Mouse (Mus musculus) gastrocnemius, adult 18-20 months (tissue): ENCODE measurements around the gene Akr1c14. TPM values are rescaled to one million over a fixed set of nuclear protein-coding genes. Genes with fewer than 3 reads are reported as not detected.
"Not testable (repeated sequence)": the region's sequence is repeated elsewhere in the genome, so short reads cannot be mapped to it uniquely, and the experiment has no call there.

Experiments used
- DNase-seq: peaks from one replicate; pipeline ENCODE4 v3.0.0; 2021; ENCODE audit warnings: low spot score
- long read RNA-seq, 2 experiments: library from polyadenylated mRNA; stranded (forward); transcript quantifications; one replicate each; pipeline ENCODE4 v2.0.0; 2021
- total RNA-seq, 2 experiments: library from RNA; stranded (reverse); gene quantifications; 2 replicates each; pipeline ENCODE4 v1.2.3; 2021

Gene Akr1c14
- 1 to 10 TPM; 2.3 to 2.6 TPM for total RNA-seq
- long read RNA-seq, experiment 1, partial matches to known transcripts: 0 of 2 reads
- long read RNA-seq, experiment 1, other reads (novel, unspliced or antisense): 0 of 2 reads
- long read RNA-seq, experiment 2, partial matches to known transcripts: 0 of 3 reads
- long read RNA-seq, experiment 2, other reads (novel, unspliced or antisense): 0 of 3 reads

DNA sequence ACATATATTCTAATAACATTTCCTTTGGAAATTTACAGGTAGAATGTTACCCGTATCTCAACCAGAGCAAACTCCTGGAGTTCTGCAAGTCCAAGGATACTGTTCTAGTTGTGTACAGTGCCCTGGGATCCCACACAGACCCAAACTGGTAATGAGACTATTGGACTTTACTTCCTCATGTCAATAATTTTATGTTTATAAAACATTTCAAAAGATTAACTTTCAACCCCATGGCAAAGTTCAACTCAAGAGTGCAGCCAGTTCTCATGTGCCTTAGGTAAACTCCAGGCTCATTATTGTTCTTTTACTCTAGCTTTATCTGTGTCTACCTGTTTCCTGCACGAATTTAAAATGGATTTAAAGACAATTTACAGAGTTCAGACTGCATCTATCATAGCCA lies at the start of gene Akr1c14:
TSS of gene Akr1c14 (plus strand) at position 293 of the 400 bp plus-strand sequence.
- DNase-seq: no peak

- DNase-seq: peak; percentile 66
These were observed 47.1 kb upstream of the Akr1c14 start for GRCm38 (mm10) chr13:4001687-4002086.

GRCm38 (mm10) chr13:4010784-4011183 lies 38.0 kb upstream of the Akr1c14 start:
- no peak for DNase-seq

GRCm38 (mm10) chr13:4013811-4014210 lies 35.0 kb upstream of the Akr1c14 start:
- DNase-seq: no peak

DNA sequence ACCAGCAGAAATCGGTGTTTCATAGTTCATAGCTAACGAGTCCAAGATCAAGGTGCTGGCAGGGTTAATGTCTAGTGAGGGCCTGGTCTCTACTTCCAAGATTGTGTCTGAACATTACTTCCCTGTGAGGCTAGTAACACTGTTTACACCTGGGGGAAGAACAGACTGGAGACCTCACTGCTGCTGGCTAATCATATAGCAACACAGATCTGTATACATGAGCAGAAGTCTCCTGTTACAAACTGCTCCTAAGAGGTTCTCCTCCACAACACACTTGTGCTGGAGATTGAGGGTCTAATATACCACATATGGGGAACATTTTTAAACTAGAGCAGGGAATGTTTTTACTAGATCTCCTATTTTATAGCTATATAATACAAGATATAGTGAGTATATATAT lies 18.9 kb upstream of the Akr1c14 start:
- no peak for DNase-seq

DNA sequence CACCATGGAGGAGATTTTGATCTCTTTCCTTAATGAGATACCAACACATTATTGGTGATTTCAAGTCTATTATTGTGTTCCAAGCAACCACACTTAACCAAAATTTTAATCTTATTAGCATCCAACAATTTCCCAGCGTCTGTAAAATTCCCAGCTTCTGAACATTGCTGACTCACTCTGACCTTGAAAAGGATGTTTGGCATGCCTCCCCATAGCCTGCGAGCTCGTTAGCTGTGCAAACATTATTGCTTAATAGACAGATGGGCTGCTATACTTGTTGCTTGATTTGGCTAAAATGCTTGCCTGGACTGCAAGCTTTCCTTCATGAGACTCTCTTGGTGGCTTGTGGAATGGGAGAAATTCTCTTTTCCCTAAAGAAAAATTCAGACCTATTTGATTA lies 16.3 kb upstream of the Akr1c14 start:
- DNase-seq: peak; percentile 50

DNA sequence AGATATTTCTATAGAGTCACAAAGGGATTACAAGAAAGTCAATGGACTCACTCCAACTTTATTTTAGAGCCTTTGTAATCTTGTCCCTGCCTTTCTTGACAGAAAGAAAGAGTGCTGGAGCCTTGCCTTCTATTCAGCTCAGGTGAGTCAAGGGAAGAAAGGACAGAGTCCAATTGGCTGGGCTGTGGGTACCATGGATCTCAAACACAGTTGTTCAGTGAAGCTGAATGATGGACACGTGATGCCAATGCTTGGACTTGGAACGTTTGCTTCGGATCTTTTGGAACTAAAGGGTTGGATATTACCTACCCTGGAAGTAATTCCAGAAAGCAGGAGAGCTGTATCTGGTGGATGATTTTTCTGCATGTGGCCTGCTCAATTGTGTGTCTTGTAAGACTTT lies 13.8 kb upstream of the Akr1c14 start:
- no peak for DNase-seq

DNA sequence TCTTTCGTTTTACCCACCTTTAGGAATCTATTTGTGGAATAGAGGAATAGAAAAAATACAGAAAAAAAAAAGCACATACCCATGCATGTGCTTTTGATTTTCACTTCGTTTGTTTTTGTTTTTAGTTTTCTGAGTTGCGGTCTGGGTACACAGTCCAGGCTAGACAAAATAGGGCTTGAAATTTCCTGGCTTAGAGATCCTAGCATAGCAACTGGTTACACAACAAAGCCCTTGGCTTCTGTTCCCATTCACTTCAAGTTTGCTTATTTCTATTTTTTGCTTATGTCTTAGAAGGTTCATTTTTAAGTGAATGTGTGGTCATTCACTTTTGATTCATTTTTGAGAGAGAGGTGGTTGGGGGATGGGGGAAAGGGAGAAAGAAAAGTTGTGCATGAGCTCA lies 2.7 kb upstream of the Akr1c14 start:
- DNase-seq: no peak

GRCm38 (mm10) chr13:4046841-4047240 lies 2.0 kb upstream of the Akr1c14 start:
- no peak for DNase-seq

- DNase-seq: no peak
These were observed 585 bp upstream of the Akr1c14 start for GRCm38 (mm10) chr13:4048226-4048625.

DNA sequence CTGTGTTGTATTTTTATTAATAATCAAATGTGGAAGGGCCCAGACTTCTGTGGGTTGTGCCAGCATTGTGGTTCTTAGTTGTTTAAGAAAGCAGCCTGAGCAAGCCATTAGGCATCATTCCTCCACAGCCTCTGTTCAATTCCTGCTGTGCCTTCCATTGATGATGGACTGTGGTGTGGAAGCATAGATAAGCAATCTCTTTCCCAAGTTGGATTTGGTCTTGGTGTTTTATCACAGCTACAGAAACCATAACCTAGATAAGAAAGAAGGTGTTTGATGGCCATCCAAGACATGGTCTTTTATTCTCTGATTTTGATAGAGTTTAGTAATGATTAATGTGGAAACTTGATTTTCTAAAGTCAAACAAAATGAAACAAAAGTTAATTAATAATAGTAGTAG lies 844 bp downstream of the Akr1c14 start:
- DNase-seq: no peak

- no peak for DNase-seq
These were observed 6.6 kb downstream of the Akr1c14 start for GRCm38 (mm10) chr13:4055450-4055849.

GRCm38 (mm10) chr13:4056211-4056610 lies 7.4 kb downstream of the Akr1c14 start:
- no peak for DNase-seq

DNA sequence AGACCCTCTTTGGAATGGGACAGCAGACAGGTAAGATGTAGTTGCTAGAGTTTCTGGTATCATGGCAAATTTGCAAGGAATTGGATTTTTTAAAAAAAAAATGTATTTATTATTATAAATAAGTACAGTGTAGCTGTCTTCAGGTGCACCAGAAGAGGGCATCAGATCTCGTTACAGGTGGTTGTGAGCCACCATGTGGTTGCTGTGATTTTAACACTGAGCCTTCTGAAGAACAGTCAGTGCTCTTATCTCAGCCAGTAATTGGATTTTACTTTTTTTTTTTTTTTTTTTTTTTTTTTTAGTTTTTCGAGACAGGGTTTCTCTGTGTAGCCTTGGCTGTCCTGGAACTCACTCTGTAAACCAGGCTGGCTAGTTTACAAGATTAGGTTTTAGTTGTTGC lies 9.4 kb downstream of the Akr1c14 start:
- not testable (repeated sequence) for DNase-seq

DNA sequence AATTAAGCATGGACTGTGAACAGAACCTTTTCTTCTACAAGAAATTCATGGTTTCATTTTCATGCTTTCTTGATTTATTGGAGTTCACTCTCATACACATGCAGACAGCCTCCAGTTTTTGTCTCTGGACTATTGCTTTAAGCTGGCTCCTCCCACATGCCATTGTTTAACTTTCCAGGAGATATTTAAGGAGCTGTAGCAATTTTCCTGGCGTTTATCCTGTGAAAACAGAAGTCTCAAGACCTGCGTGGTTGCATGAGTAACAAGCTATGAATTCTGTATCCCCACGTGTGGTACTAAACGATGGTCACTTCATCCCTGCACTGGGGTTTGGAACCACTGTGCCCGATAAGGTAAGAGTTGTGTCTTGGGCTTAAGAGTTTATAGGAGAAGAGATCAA lies 10.6 kb downstream of the Akr1c14 start:
- no peak for DNase-seq

GRCm38 (mm10) chr13:4060214-4060730 lies 11.5 kb downstream of the Akr1c14 start:
- DNase-seq: no peak

DNA sequence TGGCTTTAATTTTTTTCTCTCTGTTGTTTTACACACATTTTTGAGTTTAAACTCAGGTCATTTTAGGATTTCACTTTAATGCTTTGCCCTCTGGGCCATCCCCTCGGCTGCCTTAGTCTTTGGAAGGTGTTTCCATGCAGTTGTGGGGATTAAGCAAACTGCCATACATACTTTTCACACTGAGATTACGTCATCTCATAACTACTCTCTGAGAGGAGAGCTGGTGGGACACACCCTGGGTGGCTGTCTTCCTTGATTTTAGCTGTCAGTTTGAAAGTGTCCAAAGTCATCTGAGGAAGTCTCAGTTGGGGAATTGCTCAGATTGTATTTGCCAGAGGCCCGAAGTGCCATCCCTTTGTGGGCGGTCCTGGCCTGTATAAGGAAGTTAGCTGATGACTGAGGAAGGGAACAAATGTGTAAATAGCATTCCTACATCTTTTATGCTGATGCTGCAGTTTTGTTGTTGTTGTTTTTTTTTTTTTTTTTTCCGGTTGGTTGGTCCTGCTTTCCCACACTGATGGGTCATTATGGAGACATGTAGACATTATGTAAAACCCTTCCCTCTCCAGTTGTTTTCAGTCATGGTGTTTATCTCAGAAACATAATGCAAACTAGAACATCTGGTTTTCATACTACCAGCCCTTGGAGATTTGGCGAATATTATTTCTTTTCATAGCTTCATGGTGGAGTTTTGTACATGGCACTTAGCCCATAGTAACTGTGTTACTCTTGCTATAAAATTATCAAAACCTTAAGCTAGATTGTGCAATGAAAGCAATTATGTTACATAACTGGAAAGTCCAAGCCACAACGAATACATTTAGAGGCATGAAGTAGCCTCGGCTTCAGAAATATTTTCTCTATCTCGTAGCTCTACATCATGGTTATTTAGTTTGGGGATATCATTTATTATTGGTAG lies 28.0 kb downstream of the Akr1c14 start:
- DNase-seq: no peak

- DNase-seq: no peak
These were observed 31.1 kb downstream of the Akr1c14 start for GRCm38 (mm10) chr13:4079876-4080275.

DNA sequence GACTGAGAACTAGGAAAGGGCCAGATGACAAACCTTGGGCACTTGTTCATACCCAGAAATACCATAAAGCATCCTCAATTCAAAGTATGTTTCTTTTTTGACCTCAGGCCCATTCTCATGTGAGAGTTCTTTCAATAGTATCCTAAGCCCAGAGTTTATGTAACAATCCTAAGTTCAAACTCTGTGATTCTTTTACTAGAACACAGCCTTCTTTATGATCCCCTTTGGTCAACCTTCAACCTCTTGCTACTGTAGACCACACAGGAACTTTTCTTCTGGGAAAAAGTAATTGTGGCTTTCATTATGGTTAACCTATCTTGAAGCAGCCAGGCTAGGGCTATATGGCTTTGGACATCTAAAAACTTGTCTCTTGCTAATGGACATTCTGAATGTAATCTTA lies 52.9 kb downstream of the Akr1c14 start:
- no peak for DNase-seq

- DNase-seq: no peak
These were observed 53.9 kb downstream of the Akr1c14 start for GRCm38 (mm10) chr13:4102721-4103120.

GRCm38 (mm10) chr13:4110281-4111188 lies 61.7 kb downstream of the Akr1c14 start:
- peak; percentile 44 for DNase-seq
